Mouse (Mus musculus): ENCODE data around the gene Acp4. TPM values are rescaled to one million over a fixed set of nuclear protein-coding genes. Genes with fewer than 3 reads are reported as not detected.
"Not testable (repeated sequence)": the region's sequence is repeated elsewhere in the genome, so short reads cannot be mapped to it uniquely, and the experiment has no call there.

The Acp4 gene
- total RNA-seq, 2 experiments from 2014 or later = not detected

- intact Hi-C loops (cut with DNase I) = no loop called here
- DNase-seq (ENCODE audit: low spot score) = no peak
Observed at GRCm38 (mm10) chr7:44269397-44269796, 12.2 kb upstream of the Acp4 start.

GRCm38 (mm10) chr7:44268117-44268516, 10.9 kb upstream of the Acp4 start:
- DNase-seq (ENCODE audit: low spot score) = no peak
- intact Hi-C loops (cut with DNase I) = no loop called here

DNA sequence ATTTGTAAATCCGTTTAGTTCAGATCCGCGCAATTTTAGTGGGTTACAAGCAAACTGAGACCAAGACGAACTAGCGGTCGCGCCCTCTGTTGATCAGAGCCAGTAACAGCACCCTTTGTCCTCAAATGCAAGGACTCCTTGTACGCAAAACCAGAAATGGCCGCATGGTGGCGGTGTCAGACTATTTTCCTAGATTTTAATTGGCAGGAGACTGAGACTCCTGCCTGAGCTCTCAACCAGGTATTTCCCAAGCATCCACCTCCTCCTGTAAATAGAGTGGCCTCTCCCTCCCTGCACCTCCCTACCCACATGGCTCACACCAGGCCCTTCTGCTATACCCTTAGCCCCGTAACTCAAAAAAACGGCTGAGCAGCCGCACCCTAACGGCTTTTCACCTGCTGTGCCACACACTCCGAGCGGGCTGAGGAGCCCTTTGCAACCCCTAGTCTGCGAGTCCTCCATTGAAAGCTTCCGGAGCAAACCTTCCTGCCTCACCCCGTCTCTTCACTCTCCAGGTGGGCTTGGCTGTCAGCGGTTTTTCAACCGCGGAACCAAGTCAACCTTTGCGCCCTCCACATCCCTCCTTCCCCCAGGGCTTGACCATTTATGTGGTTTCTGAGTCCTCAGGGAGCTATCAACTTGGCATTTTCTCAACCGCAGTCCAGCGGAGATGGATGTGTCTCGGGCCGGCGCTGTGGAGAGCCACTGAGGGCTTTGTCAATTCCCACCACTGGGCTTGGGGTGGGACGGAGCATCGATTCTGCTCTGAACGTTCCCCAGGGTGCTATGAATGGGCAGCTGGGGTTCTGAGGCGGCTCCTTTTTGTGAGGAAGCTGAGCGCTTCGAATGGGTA, 5.8 kb upstream of the Acp4 start:
- peak; percentile 70 for DNase-seq (ENCODE audit: low spot score)
- intact Hi-C loops (cut with DNase I) = loop anchor here (1.0 to 5.0 kb wide), 3 partner anchors 39 to 222 kb away; no protein-coding TSS in a partner anchor

- DNase-seq (ENCODE audit: low spot score) = no peak
- intact Hi-C loops (cut with DNase I) = loop anchor here (5.0 kb wide), 1 partner anchor 41 kb away; no protein-coding TSS in a partner anchor
Observed at GRCm38 (mm10) chr7:44261147-44261546, 4.0 kb upstream of the Acp4 start, which contains the start of gene Gm15517. Gene Gm15517 (plus strand): TSS chr7:44261447.

GRCm38 (mm10) chr7:44260410-44260809, 3.2 kb upstream of the Acp4 start:
- DNase-seq (ENCODE audit: low spot score) = no peak
- intact Hi-C loops (cut with DNase I) = loop anchor here (5.0 kb wide), 1 partner anchor 42 kb away; no protein-coding TSS in a partner anchor

DNA sequence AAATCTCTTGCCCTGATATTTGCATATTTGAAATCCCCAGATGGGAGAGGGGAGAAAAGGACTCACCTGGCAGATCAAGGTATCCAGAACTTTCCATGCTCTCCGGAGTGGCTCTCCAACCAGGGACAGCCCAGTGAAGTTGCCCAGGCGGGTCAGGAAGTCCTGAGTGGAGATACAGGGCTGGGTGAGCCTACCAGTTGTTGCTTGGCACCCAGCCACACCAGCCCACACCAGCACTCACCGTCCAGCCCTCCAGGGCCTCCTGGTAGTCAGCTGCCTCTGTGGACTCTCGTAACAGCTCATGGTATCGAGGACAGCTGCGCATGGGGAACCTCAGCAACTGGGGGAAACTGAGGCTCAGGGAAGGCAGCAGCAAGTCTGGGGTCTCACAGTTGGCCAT, 2.2 kb downstream of the Acp4 start:
- no peak for DNase-seq (ENCODE audit: low spot score)
- intact Hi-C loops (cut with DNase I) = no loop called here

GRCm38 (mm10) chr7:44253023-44253616, 4.1 kb downstream of the Acp4 start:
- intact Hi-C loops (cut with DNase I) = no loop called here
- no peak for DNase-seq (ENCODE audit: low spot score)

DNA sequence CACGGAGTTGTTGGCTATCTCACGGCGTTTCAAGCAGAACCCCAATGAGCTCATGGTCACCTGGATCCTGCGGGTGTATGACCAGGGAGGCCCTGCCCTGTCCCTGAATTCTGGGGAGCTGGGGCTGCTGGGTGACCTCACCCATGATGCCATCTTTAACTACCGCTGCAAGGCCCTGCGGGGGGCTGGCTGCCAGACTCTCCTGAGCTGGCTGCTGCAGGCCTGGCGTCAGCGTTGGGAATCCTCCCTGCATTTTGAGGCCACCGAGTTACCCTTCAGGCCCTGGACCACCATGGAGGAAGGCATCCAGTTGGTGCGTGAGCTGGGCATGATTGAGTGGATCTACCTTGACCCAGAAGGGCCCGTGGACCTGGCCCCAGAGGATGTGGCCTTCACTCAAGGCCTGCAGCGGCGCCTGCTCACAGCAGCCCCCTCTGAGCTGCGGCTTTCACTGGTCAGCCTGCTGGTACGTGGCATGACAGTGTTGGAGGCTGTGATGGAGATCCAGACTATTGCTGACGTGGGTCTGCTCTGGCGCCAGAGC, 6.4 kb downstream of the Acp4 start:
- DNase-seq (ENCODE audit: low spot score); intact Hi-C loops (cut with DNase I): not testable (repeated sequence)

DNA sequence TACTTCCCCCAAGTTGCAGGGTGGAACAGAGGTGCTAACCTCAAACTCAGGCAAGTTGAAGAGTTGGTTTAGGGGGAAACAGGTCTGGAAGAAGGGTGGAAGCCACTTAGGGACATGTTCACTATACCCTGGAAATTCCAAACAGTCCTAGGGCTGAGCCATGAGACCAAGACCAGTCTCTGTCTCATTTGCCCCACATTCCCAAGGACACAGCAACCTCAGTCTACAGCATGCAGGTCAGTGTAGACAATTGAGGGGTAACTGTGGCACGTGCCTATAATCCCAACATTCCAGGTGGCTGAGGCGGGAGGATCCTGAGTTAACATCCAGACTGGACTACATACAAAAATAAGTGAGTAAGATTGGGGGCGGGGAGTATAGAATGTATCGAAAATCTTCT, 7.9 kb downstream of the Acp4 start:
- intact Hi-C loops (cut with DNase I) = loop anchor here (5.0 kb wide), 1 partner anchor 303 kb away; the partner anchor contains the start of gene Nr1h2
- no peak for DNase-seq (ENCODE audit: low spot score)

- intact Hi-C loops (cut with DNase I) = loop anchor here (5.0 kb wide), 1 partner anchor 304 kb away; the partner anchor contains the start of gene Nr1h2
- DNase-seq (ENCODE audit: low spot score) = no peak
Observed at GRCm38 (mm10) chr7:44247971-44248370, 9.2 kb downstream of the Acp4 start.

DNA sequence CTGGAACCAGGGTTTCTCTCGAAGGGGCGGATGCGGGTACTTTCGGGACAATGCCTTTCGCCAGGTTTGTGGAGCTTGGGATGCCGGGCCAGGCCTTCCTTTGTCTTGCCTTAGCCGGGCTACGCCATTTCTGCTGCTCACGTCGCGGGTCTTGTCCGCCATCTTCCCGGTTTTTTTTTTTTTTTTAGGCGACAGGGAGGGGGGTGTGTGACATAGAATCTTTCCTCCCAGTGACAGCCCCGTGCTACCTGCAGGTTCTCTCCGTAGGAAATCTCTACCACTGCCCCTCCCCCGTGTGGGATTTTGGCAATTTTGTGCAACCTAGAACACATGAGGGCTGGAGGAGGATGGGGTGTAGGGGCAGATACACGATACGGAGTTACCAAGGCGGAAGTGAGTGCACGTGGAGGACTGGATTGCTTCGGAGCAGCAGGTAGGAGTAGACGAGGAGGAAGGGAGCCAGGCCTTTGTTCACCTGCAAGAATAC, 10.2 kb downstream of the Acp4 start:
- DNase-seq (ENCODE audit: low spot score) = no peak
- intact Hi-C loops (cut with DNase I) = loop anchor here (5.0 kb wide), 1 partner anchor 305 kb away; the partner anchor contains the start of gene Nr1h2

- intact Hi-C loops (cut with DNase I) = loop anchor here (5.0 kb wide), 1 partner anchor 306 kb away; the partner anchor contains the start of gene Nr1h2
- peak; percentile 82 for DNase-seq (ENCODE audit: low spot score)
Observed at GRCm38 (mm10) chr7:44246055-44246983, 10.9 kb downstream of the Acp4 start, which contains the start of the genes 1700028J19Rik and 2410002F23Rik. Gene 1700028J19Rik (minus strand): TSS chr7:44246695. Gene 2410002F23Rik (plus strand): TSS chr7:44246722.

DNA sequence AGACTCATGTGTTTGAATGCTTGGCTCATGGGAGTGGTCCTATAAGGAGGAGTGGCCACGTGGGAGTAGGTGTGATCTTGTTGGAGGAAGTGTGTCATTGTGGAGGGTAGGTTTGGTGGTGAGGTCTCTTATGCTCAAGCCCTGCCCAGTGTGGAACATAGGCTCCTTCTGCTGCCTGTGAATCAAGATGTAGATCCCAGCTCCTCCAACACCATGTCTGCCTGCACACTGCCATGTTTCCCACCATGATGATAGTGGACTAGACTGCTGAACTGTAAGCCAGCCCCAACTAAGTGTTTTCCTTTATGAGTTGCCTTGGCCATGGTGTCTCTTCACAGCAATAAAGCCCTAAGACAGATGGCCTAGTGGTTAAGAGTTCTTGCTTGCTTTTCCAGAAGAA, 13.1 kb downstream of the Acp4 start:
- no peak for DNase-seq (ENCODE audit: low spot score)
- intact Hi-C loops (cut with DNase I) = no loop called here

DNA sequence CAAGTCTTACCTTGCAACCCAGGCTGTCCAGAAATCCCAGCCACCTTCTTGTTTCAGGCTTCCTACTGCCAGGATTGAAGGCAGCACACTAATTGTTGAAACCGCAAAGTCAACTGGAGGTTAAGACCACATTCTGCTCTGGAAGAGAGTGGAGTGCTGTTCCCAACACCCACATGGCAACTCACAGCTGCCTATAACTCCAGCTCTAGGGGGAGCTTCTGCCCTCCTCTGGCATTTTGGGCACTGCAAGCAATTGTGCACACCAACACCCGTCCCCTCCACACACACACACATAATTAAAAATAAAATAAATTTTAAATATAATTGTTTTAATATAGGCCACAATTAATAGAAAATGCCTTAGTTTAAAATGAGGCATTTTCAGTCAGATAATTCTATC, 16.0 kb downstream of the Acp4 start:
- intact Hi-C loops (cut with DNase I) = no loop called here
- no peak for DNase-seq (ENCODE audit: low spot score)

- no peak for DNase-seq (ENCODE audit: low spot score)
- intact Hi-C loops (cut with DNase I) = no loop called here
Observed at GRCm38 (mm10) chr7:44240712-44241111, 16.5 kb downstream of the Acp4 start.

DNA sequence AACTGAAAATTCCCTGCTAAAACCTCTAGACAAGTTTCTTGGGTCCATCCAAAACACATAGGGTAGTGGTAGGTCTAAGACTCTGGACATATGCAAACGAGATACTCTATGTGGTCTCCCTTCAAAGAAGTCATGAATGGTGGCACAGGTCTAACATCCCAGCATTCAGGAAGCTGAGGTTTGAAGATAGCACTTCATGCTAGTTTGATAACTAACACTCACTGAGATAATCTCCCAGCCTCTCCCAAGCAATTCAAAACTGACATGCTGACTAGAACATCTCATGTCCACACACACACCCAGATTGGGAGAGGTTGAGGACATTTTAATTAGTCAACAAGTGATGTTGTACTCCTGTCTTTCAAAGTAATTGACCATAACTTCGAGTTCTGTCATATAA, 17.3 kb downstream of the Acp4 start:
- DNase-seq (ENCODE audit: low spot score) = no peak

GRCm38 (mm10) chr7:44235909-44236308, 21.3 kb downstream of the Acp4 start, which contains the start of gene Gm36864:
Gene Gm36864 (plus strand): TSS chr7:44236177.
- intact Hi-C loops (cut with DNase I) = no loop called here
- DNase-seq (ENCODE audit: low spot score) = no peak

More for the DNA sequence above, 17.3 kb downstream of the Acp4 start:
- intact Hi-C loops (cut with DNase I) = no loop called here

- intact Hi-C loops (cut with DNase I) = no loop called here
- DNase-seq (ENCODE audit: low spot score) = no peak
Observed at GRCm38 (mm10) chr7:44225076-44225475, 32.1 kb downstream of the Acp4 start, which contains the start of gene Klk1. Gene Klk1 (plus strand): TSS chr7:44225360.

DNA sequence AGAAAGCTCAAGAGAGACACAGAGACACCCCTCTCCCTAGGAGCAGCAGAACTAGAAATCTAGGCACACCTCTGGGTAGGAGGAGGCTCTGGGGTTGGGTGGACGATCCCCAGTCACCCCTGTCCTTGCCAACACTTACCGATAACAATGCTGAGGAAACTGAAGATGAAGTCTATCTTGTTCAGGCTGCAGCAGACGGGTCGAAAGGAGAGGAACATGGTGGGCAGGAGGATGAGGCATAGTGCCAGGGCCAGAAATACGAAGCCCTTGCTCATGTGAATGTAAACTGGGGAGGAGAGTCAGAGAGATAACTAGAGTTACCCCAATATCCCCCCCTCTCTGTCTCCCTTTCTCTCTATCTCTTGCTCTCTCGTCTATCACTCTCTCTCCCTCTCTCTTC, 34.8 kb downstream of the Acp4 start:
- intact Hi-C loops (cut with DNase I); DNase-seq (ENCODE audit: low spot score): not testable (repeated sequence)
